Mouse (Mus musculus) myocyte (in vitro differentiated cells): Measurements from ENCODE around the gene Pfkp. TPM values are rescaled to one million over a fixed set of nuclear protein-coding genes. Genes with fewer than 3 reads are reported as not detected.
A peak's percentile ranks its signal among the peaks of the same experiment; 100 is the strongest.

Experiments used
- H3K27me3 ChIP-seq: one replicate; pipeline ENCODE4 v1.6.1; 2011; ENCODE audit not compliant: control insufficient read depth, insufficient read depth, insufficient read length
- H3K36me3 ChIP-seq: one replicate; pipeline ENCODE4 v1.6.1; 2011; ENCODE audit not compliant: control insufficient read depth, insufficient read depth
- H3K4me2 ChIP-seq: one replicate; pipeline ENCODE4 v1.6.1; 2011; ENCODE audit warnings: low read depth, control low read depth
- H3K4me3 ChIP-seq: one replicate; pipeline ENCODE4 v1.5.1; 2011; ENCODE audit warnings: mild to moderate bottlenecking, control low read depth, moderate library complexity
- H3K79me2 ChIP-seq: one replicate; pipeline ENCODE4 v1.6.1; 2011; ENCODE audit not compliant: control insufficient read depth, insufficient read depth
- H3ac ChIP-seq: one replicate; pipeline ENCODE4 v1.6.1; 2011; ENCODE audit not compliant: control insufficient read depth, insufficient read length
- CEBPB ChIP-seq: IDR thresholded peaks from 2 replicates; pipeline ENCODE4 v1.6.1; 2011; ENCODE audit warnings: mild to moderate bottlenecking, moderate library complexity; ENCODE audit not compliant: poor library complexity, insufficient read depth, severe bottlenecking
- E2F4 ChIP-seq: IDR thresholded peaks from one replicate; pipeline ENCODE4 v1.6.1; 2011; ENCODE audit warnings: mild to moderate bottlenecking, control low read depth, moderate library complexity; ENCODE audit not compliant: insufficient read depth
- MAX ChIP-seq: IDR thresholded peaks from one replicate; pipeline ENCODE4 v1.6.1; 2011; ENCODE audit warnings: low read depth, mild to moderate bottlenecking, control low read depth
- MYOD1 ChIP-seq, 3 experiments: IDR thresholded peaks; one replicate each; pipeline ENCODE4 v1.6.1; 2011; ENCODE audit warnings: control low read depth in 2 of 3, low read depth in 2 of 3, mild to moderate bottlenecking in 2 of 3, moderate library complexity in 1 of 3; ENCODE audit not compliant: insufficient read length in 2 of 3, control insufficient read depth in 1 of 3
- MYOG ChIP-seq, 3 experiments: IDR thresholded peaks; one replicate each; pipeline ENCODE4 v1.6.1; 2011; ENCODE audit warnings: control low read depth in 2 of 3, low read depth in 2 of 3, mild to moderate bottlenecking in 2 of 3; ENCODE audit not compliant: insufficient read length in 2 of 3, control insufficient read depth in 1 of 3, insufficient read depth in 1 of 3
- POLR2A ChIP-seq: IDR thresholded peaks from one replicate; pipeline ENCODE4 v1.6.1; 2011; ENCODE audit warnings: low read depth, mild to moderate bottlenecking, control low read depth, moderate library complexity; ENCODE audit not compliant: insufficient read length
- POLR2AphosphoS2 ChIP-seq: IDR thresholded peaks from one replicate; pipeline ENCODE4 v1.6.1; 2011; ENCODE audit warnings: low read depth, control low read depth; ENCODE audit not compliant: insufficient read length
- REST ChIP-seq: IDR thresholded peaks from one replicate; pipeline ENCODE4 v1.6.1; 2011; ENCODE audit warnings: mild to moderate bottlenecking, control low read depth, moderate library complexity; ENCODE audit not compliant: insufficient read depth, insufficient read length
- SRF ChIP-seq: IDR thresholded peaks from one replicate; pipeline ENCODE4 v1.6.1; 2011; ENCODE audit warnings: low read depth; ENCODE audit not compliant: control insufficient read depth, insufficient read length
- TCF12 ChIP-seq: IDR thresholded peaks from one replicate; pipeline ENCODE4 v1.6.1; 2011; ENCODE audit warnings: mild to moderate bottlenecking, control low read depth; ENCODE audit not compliant: poor library complexity, insufficient read depth, severe bottlenecking
- TCF3 ChIP-seq: IDR thresholded peaks from one replicate; pipeline ENCODE4 v1.6.1; 2011; ENCODE audit warnings: low read depth, control low read depth; ENCODE audit not compliant: insufficient read length
- USF1 ChIP-seq: IDR thresholded peaks from one replicate; pipeline ENCODE4 v1.6.1; 2011; ENCODE audit warnings: low read depth, mild to moderate bottlenecking, control low read depth, moderate library complexity
- polyA plus RNA-seq: library from polyadenylated mRNA; unstranded; fragments of >200 nt; fragmentation: generic; extraction: Trizol; gene quantifications from one replicate; pipeline ENCODE4 v1.2.1, GENCODE M21; 2012; ENCODE audit warnings: missing spikeins

Gene Pfkp
- polyA plus RNA-seq, 1 experiment = 74.9 TPM

GRCm38 (mm10) chr13:6618711-6619110, 29.9 kb downstream of the Pfkp start:
- no peak for TF ChIP-seq USF1
- TF ChIP-seq TCF12 = peak; percentile 45
- TF ChIP-seq SRF = no peak
- peak in 2 of 3 experiments; percentile 77 to 86 for TF ChIP-seq MYOD1 (IDR thresholded peaks at IDR 0.05; ENCODE audit: control insufficient read depth in 1 of 3, insufficient read length in 2 of 3, low read depth in 2 of 3)
- no peak for TF ChIP-seq MAX
- no peak for TF ChIP-seq CEBPB
- no peak for TF ChIP-seq POLR2AphosphoS2
- TF ChIP-seq E2F4 = no peak
- TF ChIP-seq MYOG (IDR thresholded peaks at IDR 0.05; ENCODE audit: control insufficient read depth in 1 of 3, insufficient read depth in 1 of 3, insufficient read length in 2 of 3, low read depth in 2 of 3) = peak in 2 of 3 experiments; percentile 16 to 55
- TF ChIP-seq POLR2A = no peak
- no peak for TF ChIP-seq TCF3
- no peak for TF ChIP-seq REST
- H3K4me2 ChIP-seq = no peak overlapping the region
- no peaks in the 10 kb centered on the region for H3K27me3 ChIP-seq
- no peaks in the 10 kb centered on the region for H3K79me2 ChIP-seq
- no peak overlapping the region for H3K4me3 ChIP-seq
- H3ac ChIP-seq = no peak overlapping the region
- peaks cover 36% of the 10 kb centered on the region for H3K36me3 ChIP-seq

- H3K4me3 ChIP-seq = no peak overlapping the region
- H3ac ChIP-seq = no peak overlapping the region
- peaks cover 31% of the 10 kb centered on the region for H3K36me3 ChIP-seq
- H3K4me2 ChIP-seq = no peak overlapping the region
- no peaks in the 10 kb centered on the region for H3K27me3 ChIP-seq
- no peaks in the 10 kb centered on the region for H3K79me2 ChIP-seq
- TF ChIP-seq TCF12 = no peak
Measured at GRCm38 (mm10) chr13:6613690-6614445, 34.7 kb downstream of the Pfkp start.

GRCm38 (mm10) chr13:6602786-6603409, 45.7 kb downstream of the Pfkp start:
- H3K4me3 ChIP-seq = no peak overlapping the region
- no peak overlapping the region for H3K4me2 ChIP-seq
- TF ChIP-seq TCF12 (no peak), MYOG (IDR thresholded peaks at IDR 0.05; ENCODE audit: control insufficient read depth in 1 of 3, insufficient read depth in 1 of 3, insufficient read length in 2 of 3, low read depth in 2 of 3) (no peak), SRF (no peak), REST (no peak), CEBPB (no peak), TCF3 (no peak), MAX (no peak), E2F4 (no peak), POLR2A (no peak), USF1 (no peak), POLR2AphosphoS2 (no peak), MYOD1 (IDR thresholded peaks at IDR 0.05; ENCODE audit: control insufficient read depth in 1 of 3, insufficient read length in 2 of 3, low read depth in 2 of 3) (no peak)
- no peaks in the 10 kb centered on the region for H3K79me2 ChIP-seq
- no peak overlapping the region for H3ac ChIP-seq
- H3K36me3 ChIP-seq = peaks cover 12% of the 10 kb centered on the region
- no peaks in the 10 kb centered on the region for H3K27me3 ChIP-seq

- H3ac ChIP-seq = no peak overlapping the region
- no peak overlapping the region for H3K4me3 ChIP-seq
- H3K4me2 ChIP-seq = no peak overlapping the region
- no peaks in the 10 kb centered on the region for H3K79me2 ChIP-seq
- H3K27me3 ChIP-seq = no peaks in the 10 kb centered on the region
- H3K36me3 ChIP-seq = peaks cover 16% of the 10 kb centered on the region
- TF ChIP-seq SRF (no peak), USF1 (no peak), MAX (no peak), REST (no peak), MYOD1 (IDR thresholded peaks at IDR 0.05; ENCODE audit: control insufficient read depth in 1 of 3, insufficient read length in 2 of 3, low read depth in 2 of 3) (no peak), E2F4 (no peak), POLR2A (no peak), TCF3 (no peak), MYOG (IDR thresholded peaks at IDR 0.05; ENCODE audit: control insufficient read depth in 1 of 3, insufficient read depth in 1 of 3, insufficient read length in 2 of 3, low read depth in 2 of 3) (no peak)
Measured at GRCm38 (mm10) chr13:6601676-6602075, 46.9 kb downstream of the Pfkp start.

- no peak overlapping the region for H3ac ChIP-seq
- TF ChIP-seq POLR2AphosphoS2 (no peak), TCF12 (no peak), POLR2A (no peak), E2F4 (no peak), CEBPB (no peak), USF1 (no peak), TCF3 (no peak), REST (no peak), MYOD1 (IDR thresholded peaks at IDR 0.05; ENCODE audit: control insufficient read depth in 1 of 3, insufficient read length in 2 of 3, low read depth in 2 of 3) (no peak), SRF (no peak), MYOG (IDR thresholded peaks at IDR 0.05; ENCODE audit: control insufficient read depth in 1 of 3, insufficient read depth in 1 of 3, insufficient read length in 2 of 3, low read depth in 2 of 3) (no peak), MAX (no peak)
- no peaks in the 10 kb centered on the region for H3K79me2 ChIP-seq
- H3K27me3 ChIP-seq = no peaks in the 10 kb centered on the region
- H3K4me3 ChIP-seq = no peak overlapping the region
- peaks cover 19% of the 10 kb centered on the region for H3K36me3 ChIP-seq
- no peak overlapping the region for H3K4me2 ChIP-seq
Measured at GRCm38 (mm10) chr13:6600626-6601025, 48.0 kb downstream of the Pfkp start.
